Mouse (Mus musculus) small intestine, adult 2 months (tissue): ENCODE measurements around the gene Prr7. TPM values are rescaled to one million over a fixed set of nuclear protein-coding genes. Genes with fewer than 3 reads are reported as not detected.

ENCODE experiments used
- H3K27ac ChIP-seq: fragments of 200-500 bp; 2 replicates; pipeline ENCODE4 v1.5.1; 2012; ENCODE audit warnings: low read depth, low read length, control low read depth, inconsistent platforms; ENCODE audit not compliant: insufficient read depth
- H3K27me3 ChIP-seq: fragments of 200-500 bp; 2 replicates; pipeline ENCODE4 v1.6.1; 2012; ENCODE audit warnings: mild to moderate bottlenecking, moderate library complexity, low read length, inconsistent platforms; ENCODE audit not compliant: control insufficient read depth, insufficient read depth
- H3K36me3 ChIP-seq: fragments of 200-500 bp; 2 replicates; pipeline ENCODE4 v1.6.1; 2012; ENCODE audit warnings: mild to moderate bottlenecking, low read length, control low read depth, inconsistent platforms; ENCODE audit not compliant: control insufficient read depth, insufficient read depth
- H3K4me1 ChIP-seq: fragments of 200-500 bp; 2 replicates; pipeline ENCODE4 v1.6.1; 2012; ENCODE audit warnings: low read length, inconsistent platforms, mixed read lengths; ENCODE audit not compliant: control insufficient read depth, insufficient read depth, insufficient read length
- H3K4me3 ChIP-seq: fragments of 200-500 bp; 2 replicates; pipeline ENCODE4 v1.5.1; 2012; ENCODE audit warnings: low read depth, mild to moderate bottlenecking, control low read depth, inconsistent platforms, low read length, moderate library complexity
- CTCF ChIP-seq: fragments of 200-500 bp; IDR thresholded peaks from 2 replicates; pipeline ENCODE4 v1.5.1; 2012; ENCODE audit warnings: low read depth, mild to moderate bottlenecking, control low read depth, inconsistent platforms, low read length, moderate library complexity, mixed read lengths; ENCODE audit not compliant: insufficient replicate concordance, insufficient read length; ENCODE audit errors: extremely low read depth
- POLR2A ChIP-seq: fragments of 200-500 bp; IDR thresholded peaks from 2 replicates; pipeline ENCODE4 v1.6.1; 2012; ENCODE audit warnings: low read depth, mild to moderate bottlenecking, control low read depth, inconsistent platforms, low read length, moderate library complexity
- WGBS: fragments of 180-500 bp; shearing (Covaris S2); methylation state at CpG from one replicate; pipeline ENCODE4 v1.1.7; 2018; 5-methylcytosine and 5-hydroxymethylcytosine counted together
- polyA plus RNA-seq: library from polyadenylated mRNA; depleted of rRNA; stranded (reverse); fragments of >200 nt; gene quantifications from 2 replicates; pipeline ENCODE4 v1.2.3, GENCODE M21; 2012

The Prr7 gene
- polyA plus RNA-seq, 1 experiment = 8.2 TPM

DNA sequence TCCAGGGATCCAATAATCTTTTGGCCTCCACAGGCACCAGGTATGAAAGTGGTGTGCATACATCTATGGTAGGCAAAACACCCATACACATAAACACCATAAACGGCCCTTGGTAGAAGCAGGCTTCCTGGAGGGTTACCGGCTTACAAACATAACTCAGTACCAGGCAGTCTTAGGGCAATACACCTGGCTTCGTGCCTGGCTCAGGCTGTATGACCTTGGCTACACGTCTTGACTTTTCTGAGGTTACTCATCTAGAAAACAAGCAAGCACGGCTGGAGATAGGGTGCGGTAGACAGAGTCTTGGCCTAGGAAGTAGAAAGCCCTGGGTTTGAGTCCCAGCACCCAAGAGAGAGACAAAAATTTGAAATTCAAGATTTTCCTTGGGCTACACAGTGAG, 32.6 kb downstream of the Prr7 start:
- TF ChIP-seq CTCF (no peak), POLR2A (no peak)
- H3K4me1 ChIP-seq = peaks cover 2% of the 10 kb centered on the region
- no peak overlapping the region for H3K27ac ChIP-seq
- H3K4me3 ChIP-seq = no peak overlapping the region
- H3K36me3 ChIP-seq = peaks cover 3% of the 10 kb centered on the region
- WGBS = 25% methylated on average over 6 of the region's 6 CpGs
- H3K27me3 ChIP-seq = no peaks in the 10 kb centered on the region

DNA sequence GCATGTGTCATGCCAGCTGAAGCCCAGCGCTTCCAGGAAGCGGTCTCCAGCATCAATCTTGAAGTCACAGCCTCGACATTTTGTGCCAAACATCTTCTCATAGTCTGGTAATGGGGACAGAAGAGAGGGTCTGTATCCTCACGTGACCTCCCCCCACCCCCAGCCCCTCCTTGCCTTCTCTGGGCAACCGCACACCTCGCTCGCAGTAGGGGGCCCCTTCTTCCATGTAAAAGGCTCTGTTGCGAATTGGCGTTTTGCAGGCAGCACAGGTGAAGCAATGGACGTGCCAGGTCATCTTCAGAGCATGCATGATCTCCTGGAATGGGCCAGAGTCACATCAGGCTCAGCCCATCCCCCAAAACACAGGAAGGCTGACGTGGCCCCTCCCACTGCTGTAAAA, 34.8 kb downstream of the Prr7 start:
- no peak for TF ChIP-seq CTCF
- no peak for TF ChIP-seq POLR2A
- WGBS = 67% methylated on average over 11 of the region's 11 CpGs
- H3K4me3 ChIP-seq = no peak overlapping the region
- H3K27ac ChIP-seq = no peak overlapping the region
- no peaks in the 10 kb centered on the region for H3K27me3 ChIP-seq
- H3K4me1 ChIP-seq = peaks cover 2% of the 10 kb centered on the region
- H3K36me3 ChIP-seq = peaks cover 3% of the 10 kb centered on the region

DNA sequence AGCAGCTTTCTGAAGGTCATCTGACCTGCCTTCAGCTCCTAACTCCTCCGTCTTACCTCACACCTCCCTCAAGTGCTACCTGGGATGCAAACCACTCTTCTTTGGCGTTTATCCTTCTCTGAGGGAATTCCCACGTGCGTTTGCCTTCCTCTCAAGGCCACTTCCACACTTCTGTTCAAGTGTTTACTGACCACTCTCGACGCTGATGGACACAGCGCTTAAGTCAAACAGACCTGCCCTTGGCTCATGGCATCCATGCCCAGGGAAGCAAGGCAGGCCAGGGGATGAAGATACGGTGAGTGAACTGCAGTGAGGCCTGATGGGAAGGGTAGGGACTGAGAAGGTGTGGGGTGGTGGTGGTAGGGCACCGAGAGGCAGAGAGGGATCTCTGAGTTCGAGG, 36.5 kb downstream of the Prr7 start:
- WGBS = 73% methylated on average over 10 of the region's 10 CpGs
- no peak overlapping the region for H3K27ac ChIP-seq
- TF ChIP-seq CTCF (no peak), POLR2A (no peak)
- no peaks in the 10 kb centered on the region for H3K27me3 ChIP-seq
- H3K4me1 ChIP-seq = peaks cover 2% of the 10 kb centered on the region; the same call in 1 of the 2 replicates
- no peak overlapping the region for H3K4me3 ChIP-seq
- H3K36me3 ChIP-seq = peaks cover 8% of the 10 kb centered on the region

DNA sequence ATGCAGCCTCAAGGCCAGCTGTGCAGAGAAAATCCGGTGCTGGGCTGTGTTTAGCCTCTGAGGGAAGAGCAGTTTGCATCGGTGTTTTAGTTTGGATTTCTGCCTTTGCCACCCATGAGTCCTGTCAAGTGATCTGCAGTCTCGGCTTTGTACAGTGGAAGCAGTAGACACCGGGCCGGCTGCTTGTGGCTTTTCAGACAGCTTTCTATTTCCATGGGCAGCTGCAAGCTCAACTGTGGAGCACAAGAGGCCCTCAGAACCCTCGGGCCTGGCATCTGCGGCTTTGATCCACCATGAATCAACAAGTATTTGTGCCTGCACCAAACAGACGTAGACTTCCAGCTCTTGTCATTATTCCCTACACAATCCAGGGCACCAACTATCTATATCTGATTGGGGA, 38.3 kb downstream of the Prr7 start:
- H3K36me3 ChIP-seq = peaks cover 12% of the 10 kb centered on the region
- H3K27ac ChIP-seq = no peak overlapping the region
- no peaks in the 10 kb centered on the region for H3K27me3 ChIP-seq
- H3K4me3 ChIP-seq = no peak overlapping the region
- no peaks in the 10 kb centered on the region for H3K4me1 ChIP-seq
- WGBS = 73% methylated on average over 8 of the region's 8 CpGs
- no peak for TF ChIP-seq POLR2A
- no peak for TF ChIP-seq CTCF

DNA sequence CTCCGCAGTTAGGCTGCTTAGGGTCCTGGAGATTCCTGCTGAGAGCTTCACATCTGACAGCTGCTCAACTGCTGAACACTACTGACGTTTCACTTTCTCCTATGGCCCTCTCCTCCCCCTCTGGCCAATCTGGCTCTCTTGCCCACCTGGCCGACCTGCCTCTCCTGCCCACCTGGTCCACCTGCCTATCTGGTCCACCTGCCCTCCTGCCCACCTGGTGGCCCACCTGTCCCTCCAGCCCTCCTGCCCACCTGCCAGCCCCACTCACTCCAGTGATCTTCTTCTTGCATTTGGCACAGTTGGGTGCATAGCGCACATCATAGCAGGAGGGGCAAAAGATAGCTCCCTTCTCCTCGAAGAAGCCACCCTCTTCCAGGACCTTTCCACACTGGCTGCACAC, 40.3 kb downstream of the Prr7 start:
- Histone ChIP-seq H3K4me1 (no peaks in the 10 kb centered on the region), H3K27me3 (no peaks in the 10 kb centered on the region), H3K27ac (no peak overlapping the region), H3K4me3 (no peak overlapping the region), H3K36me3 (peaks cover 18% of the 10 kb centered on the region)
- WGBS = 82% methylated on average over 5 of the region's 5 CpGs
- TF ChIP-seq CTCF (no peak), POLR2A (no peak)

DNA sequence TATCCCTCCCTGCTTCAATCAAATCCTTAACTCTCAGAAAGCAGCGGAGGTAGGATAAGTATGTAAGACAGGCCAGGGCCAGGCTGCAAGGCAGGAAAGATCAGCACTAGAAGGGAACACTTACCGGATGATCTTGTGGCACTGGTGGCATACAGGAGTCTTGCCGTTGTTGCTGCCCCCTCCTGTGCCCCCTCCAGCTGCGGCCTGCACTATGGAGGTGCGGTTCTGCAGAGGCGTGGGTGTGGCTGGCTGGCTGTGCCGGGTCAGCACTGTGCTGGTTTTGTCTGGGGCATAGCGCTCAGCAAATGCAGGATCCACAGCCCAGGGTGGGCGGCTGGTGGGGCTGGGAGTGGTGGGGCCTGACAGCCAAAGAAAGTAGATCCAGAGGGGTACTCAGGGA, 41.7 kb downstream of the Prr7 start:
- WGBS = 88% methylated on average over 9 of the region's 9 CpGs
- Histone ChIP-seq H3K4me3 (no peak overlapping the region), H3K4me1 (0 out of 2 replicates have a peak, but pooled peaks cover under 1% of the 10 kb centered on the region), H3K27me3 (no peaks in the 10 kb centered on the region), H3K36me3 (peaks cover 16% of the 10 kb centered on the region), H3K27ac (no peak overlapping the region)
- no peak for TF ChIP-seq CTCF
- no peak for TF ChIP-seq POLR2A

DNA sequence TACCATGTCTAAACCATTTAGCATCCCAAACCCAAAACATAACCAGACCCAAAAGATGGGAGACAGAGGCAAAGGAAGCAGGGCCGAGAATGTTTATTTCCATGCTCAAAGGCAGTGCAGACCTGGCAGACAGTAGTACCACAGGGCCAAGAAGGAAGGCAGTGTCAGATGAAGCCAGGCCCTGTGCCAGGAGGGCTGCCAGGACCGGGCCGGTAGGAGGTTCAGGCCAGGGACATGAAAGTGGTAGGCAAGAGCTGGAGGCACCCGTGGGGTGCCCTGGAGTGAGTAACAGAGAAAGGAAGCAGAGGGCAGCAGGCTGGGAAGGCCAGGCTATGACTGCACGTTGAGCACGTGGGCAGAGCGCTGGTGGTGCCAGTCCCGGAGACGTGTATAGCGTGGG, 42.6 kb downstream of the Prr7 start:
- H3K27ac ChIP-seq = no peak overlapping the region
- TF ChIP-seq CTCF = no peak
- TF ChIP-seq POLR2A = no peak
- peaks cover 16% of the 10 kb centered on the region for H3K36me3 ChIP-seq
- peaks cover 9% of the 10 kb centered on the region for H3K4me1 ChIP-seq
- H3K27me3 ChIP-seq = no peaks in the 10 kb centered on the region
- no peak overlapping the region for H3K4me3 ChIP-seq
- WGBS = 83% methylated on average over 10 of the region's 10 CpGs

DNA sequence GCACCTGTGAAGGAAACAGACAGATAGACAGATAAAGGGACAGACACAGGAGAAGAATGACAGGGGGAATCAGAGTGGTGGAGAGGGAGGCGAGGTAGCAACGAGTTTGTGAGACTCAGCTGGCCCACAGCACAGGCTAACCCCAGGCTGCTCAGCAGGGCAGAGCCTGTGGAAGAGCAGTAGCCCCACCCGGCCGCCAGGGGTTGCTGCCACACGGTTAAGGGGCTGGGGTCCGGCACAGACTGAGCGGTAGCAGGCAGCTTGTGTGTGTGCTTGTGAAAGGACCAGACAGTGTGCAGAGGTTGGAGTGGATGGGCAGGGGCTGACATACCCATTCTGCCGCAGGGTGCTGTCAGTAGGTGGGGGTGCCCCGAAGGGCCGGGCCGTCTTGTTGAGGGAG, 43.8 kb downstream of the Prr7 start:
- WGBS = 73% methylated on average over 11 of the region's 11 CpGs
- no peak for TF ChIP-seq POLR2A
- H3K27me3 ChIP-seq = no peaks in the 10 kb centered on the region
- peaks cover 17% of the 10 kb centered on the region for H3K4me1 ChIP-seq
- no peak overlapping the region for H3K27ac ChIP-seq
- H3K4me3 ChIP-seq = no peak overlapping the region
- peaks cover 16% of the 10 kb centered on the region for H3K36me3 ChIP-seq
